8 mouse cellular contexts compared by ENCODE assay signal in the genomic region with DNA sequence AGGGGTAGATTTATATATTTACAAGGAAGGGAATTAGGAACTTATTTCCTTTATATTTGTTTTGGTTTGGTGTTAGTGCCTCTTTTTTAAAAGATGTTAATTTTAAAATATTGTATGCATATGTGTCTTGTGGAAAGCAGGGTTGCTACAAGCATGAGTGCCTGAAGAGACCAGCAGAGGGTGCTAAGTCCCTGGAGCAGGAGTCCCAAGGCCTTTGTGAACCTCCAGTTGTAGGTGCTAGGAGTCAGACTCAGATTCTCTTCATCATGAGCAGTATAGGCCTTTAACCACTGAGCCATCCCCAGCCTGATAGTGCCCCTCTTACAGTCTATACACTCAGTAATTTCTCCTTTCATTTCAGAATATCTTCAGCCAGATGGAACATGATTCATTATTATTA.
DNase-seq lines count a peak whose midpoint lies in the region; ATAC-seq and TF ChIP-seq lines count a peak whose summit lies in the region.

No protein-coding gene starts in this region.

- no peaks in the 10 kb centered on the region for H3K9me3 ChIP-seq in liver, postnatal 0 days (ENCODE audit: low read length)
- no peaks in the 10 kb centered on the region for H3K9me3 ChIP-seq in liver, embryonic 12.5 days (replicated peaks)

- no peak overlapping the region for H3K4me2 ChIP-seq in liver, postnatal 0 days (ENCODE audit: low read depth, low read length)
- no peak overlapping the region for H3K4me2 ChIP-seq in liver, embryonic 12.5 days

- TF ChIP-seq EP300 in liver, postnatal 0 days (IDR thresholded peaks at IDR 0.05; ENCODE audit: low read depth), result no peak

- H3K4me3 ChIP-seq in liver, postnatal 0 days (ENCODE audit: low read depth, low read length), result no peak overlapping the region
- no peak overlapping the region for H3K4me3 ChIP-seq in liver, embryonic 12.5 days

- DNase-seq in cerebellum, adult 8-10 months, result peak; percentile 2
- no peak for DNase-seq in cerebellum, adult 9-11 months
- DNase-seq in liver, postnatal 0 days, result no peak
- peak; percentile 47 for DNase-seq in NIH3T3 (ENCODE audit: low read depth)
- peak; percentile 29 for DNase-seq in kidney, postnatal 10 days
- DNase-seq in thymus, postnatal 0 days (ENCODE audit: low spot score), result no peak

- peak; percentile 39 for TF ChIP-seq CTCF in liver, postnatal 0 days (IDR thresholded peaks at IDR 0.05; ENCODE audit: low read depth)

- H3K9ac ChIP-seq in liver, postnatal 0 days (replicated peaks), result no peak overlapping the region
- no peak overlapping the region for H3K9ac ChIP-seq in liver, embryonic 12.5 days

- no peaks in the 10 kb centered on the region for H3K36me3 ChIP-seq in liver, postnatal 0 days (replicated peaks; ENCODE audit: insufficient read depth, low read length)
- H3K36me3 ChIP-seq in liver, embryonic 12.5 days, result no peaks in the 10 kb centered on the region

- H3K27ac ChIP-seq in liver, postnatal 0 days (ENCODE audit: low read depth), result no peak overlapping the region
- H3K27ac ChIP-seq in liver, embryonic 12.5 days, result no peak overlapping the region

- no peaks in the 10 kb centered on the region for H3K27me3 ChIP-seq in liver, postnatal 0 days (ENCODE audit: insufficient read depth, low read length)
- H3K27me3 ChIP-seq in liver, embryonic 12.5 days (replicated peaks), result no peaks in the 10 kb centered on the region

- ATAC-seq in liver, postnatal 0 days, result no peak
- no peak for ATAC-seq in liver, embryonic 12.5 days
- no peak for ATAC-seq in erythroblast, adult 5-6 weeks (replicated peaks; ENCODE audit: low FRiP score, poor library complexity, severe bottlenecking)

- no peaks in the 10 kb centered on the region for H3K4me1 ChIP-seq in liver, postnatal 0 days (ENCODE audit: insufficient read depth)
- no peaks in the 10 kb centered on the region for H3K4me1 ChIP-seq in liver, embryonic 12.5 days

Comparison
In these comparisons a context has a peak if more than half of its experiments do, and no peak if none do; other contexts are left out.
1. DNase-seq: peak in cerebellum, adult 8-10 months (single experiment), NIH3T3 (single experiment) and kidney, postnatal 10 days (single experiment); none in cerebellum, adult 9-11 months (single experiment), liver, postnatal 0 days (single experiment) and thymus, postnatal 0 days (single experiment).